Mouse (Mus musculus): ENCODE data around the gene Las1l. TPM values are rescaled to one million over a fixed set of nuclear protein-coding genes. Genes with fewer than 3 reads are reported as not detected.

The Las1l gene
- 17.5 and 21.9 TPM in 2 replicates for polyA plus RNA-seq (2021; fragmentation: Nextera tagmentation)
- long read RNA-seq, experiment 1, partial matches to known transcripts, result 45 of 50 reads
- long read RNA-seq, experiment 1, other reads (novel, unspliced or antisense), result 4 of 50 reads
- long read RNA-seq, experiment 2, transcript Las1l-201 (13 exons, 2,530 nt), result major isoform, 92 of 197 reads
- long read RNA-seq, experiment 2, transcript Las1l-202 (14 exons, 2,581 nt), result minor isoform, 8 of 197 reads
- long read RNA-seq, experiment 2, partial matches to known transcripts, result 76 of 197 reads
- long read RNA-seq, experiment 2, other reads (novel, unspliced or antisense), result 21 of 197 reads

GRCm38 (mm10) chrX:95956497-95957293, at the start of gene Las1l:
Gene Las1l (minus strand): TSS chrX:95956962.

Other genes with a start within 250 kb of the Las1l start
- 12.9 and 13.9 TPM in 2 replicates for gene Zc3h12b, start 245.3 kb downstream of the Las1l start, polyA plus RNA-seq (2021; fragmentation: Nextera tagmentation)
- gene Msn, start 139.1 kb upstream of the Las1l start, polyA plus RNA-seq (2021; fragmentation: Nextera tagmentation), result 17.7 and 18.2 TPM in 2 replicates